Mouse (Mus musculus): ENCODE measurements around the gene Chd4. TPM values are rescaled to one million over a fixed set of nuclear protein-coding genes. Genes with fewer than 3 reads are reported as not detected.

Gene Chd4
- 173 and 193 TPM in 2 replicates for total RNA-seq (2012; rRNA removed)
- 100 to 1,000 TPM in 1 of 2 experiments, 10 to 100 TPM in 1; 93.0 to 232 TPM for polyA plus RNA-seq (2012; ENCODE audit: insufficient read depth in 1 of 2, insufficient read length in 2 of 2, low read depth in 1 of 2, low replicate concordance in 2 of 2, missing spikeins in 1 of 2)

DNA sequence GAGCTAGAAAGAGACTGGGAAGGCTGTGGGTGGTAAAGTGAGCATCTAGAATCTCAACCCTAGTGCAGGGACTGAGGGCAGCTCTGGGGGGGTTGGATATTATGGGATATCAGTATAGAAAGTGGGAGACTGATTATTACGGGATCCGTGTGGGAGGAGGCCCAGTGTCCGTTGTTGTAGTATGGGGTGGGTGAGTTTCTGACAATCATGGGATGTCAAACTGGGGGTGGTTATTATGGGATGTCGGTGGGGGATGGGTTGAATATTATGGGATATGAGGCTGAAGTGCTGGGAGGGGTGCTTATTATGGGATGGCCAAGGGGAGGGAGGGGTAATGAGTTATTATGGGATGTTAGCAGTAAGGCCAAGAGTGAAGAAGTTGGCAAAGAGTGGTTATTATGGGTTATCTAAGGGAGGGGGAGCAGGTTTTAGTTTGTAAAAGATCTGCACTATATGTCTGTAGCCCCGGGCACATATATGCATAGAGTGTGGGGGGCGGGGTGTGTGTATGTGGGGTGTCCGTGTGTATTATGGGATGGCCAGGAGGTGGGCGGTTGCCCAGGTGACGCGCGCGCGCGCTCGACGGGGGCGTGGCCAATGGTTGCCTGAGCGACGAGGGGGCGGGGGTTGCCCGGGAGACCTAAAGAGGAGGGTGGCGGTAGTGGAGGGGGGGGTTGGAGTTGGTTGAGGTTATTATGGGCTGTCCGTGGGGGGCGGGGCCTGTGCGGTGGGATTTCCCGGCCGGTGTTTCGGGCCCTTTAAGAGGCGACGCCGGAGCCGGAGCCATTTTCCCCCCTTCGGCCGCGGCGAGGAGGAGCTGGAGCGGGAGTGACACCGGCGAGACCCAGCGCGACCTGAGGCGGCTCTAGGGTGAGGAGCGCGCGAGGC is at the start of gene Chd4:
Gene Chd4 (plus strand): TSS at position 591 of the 888 bp plus-strand sequence.
- peak within 1 kb of the TSS; percentile 89 for H3K27ac ChIP-seq (ENCODE audit: control insufficient read depth, low read depth, low read length)
- no peaks in the 10 kb centered on the region for H3K9me3 ChIP-seq (replicated peaks; ENCODE audit: insufficient read depth, low read length)
- H3K4me3 ChIP-seq (ENCODE audit: control insufficient read depth in 1 of 2, insufficient read depth in 1 of 2, low read depth in 2 of 2, low read length in 2 of 2): peak within 1 kb of the TSS; percentile 84 to 90
- peaks cover 37% of the 10 kb centered on the region for H3K79me2 ChIP-seq (ENCODE audit: control insufficient read depth, insufficient read depth, low read length, poor library complexity)
- H3K9ac ChIP-seq (ENCODE audit: control insufficient read depth, low read depth, low read length, poor library complexity, severe bottlenecking): peak within 1 kb of the TSS; percentile 98
- no peaks in the 10 kb centered on the region for H3K27me3 ChIP-seq (ENCODE audit: control insufficient read depth in 1 of 2, insufficient read depth in 2 of 2, low read length in 2 of 2)
- H3K36me3 ChIP-seq (ENCODE audit: control insufficient read depth in 1 of 2, insufficient read depth in 2 of 2, low read length in 2 of 2): peaks cover 10 to 30% of the 10 kb centered on the region in 2 experiments
- peak; percentile 97 for DNase-seq (ENCODE audit: low read depth, low spot score)
- H3K4me1 ChIP-seq (ENCODE audit: control insufficient read depth in 1 of 2, insufficient read depth in 2 of 2, low read length in 2 of 2): peaks cover 9 to 34% of the 10 kb centered on the region in 2 experiments
- TF ChIP-seq BHLHE40 (IDR thresholded peaks at IDR 0.05; ENCODE audit: borderline replicate concordance, low read depth, low read length) (no peak), ELF1 (IDR thresholded peaks at IDR 0.05; ENCODE audit: low read depth, low read length) (peak; percentile 91), JUND (IDR thresholded peaks at IDR 0.05; ENCODE audit: low read depth, low read length) (no peak), GABPA (IDR thresholded peaks at IDR 0.05; ENCODE audit: low read depth, low read length) (no peak), HCFC1 (IDR thresholded peaks at IDR 0.05; ENCODE audit: low read depth, low read length) (peak; percentile 53), POLR2AphosphoS5 (IDR thresholded peaks at IDR 0.05; ENCODE audit: borderline replicate concordance, low read depth, low read length) (peak; percentile 69; the same call in 1 of the 2 replicates), SIN3A (IDR thresholded peaks at IDR 0.05; ENCODE audit: low read length) (peak; percentile 56), TBP (IDR thresholded peaks at IDR 0.05; ENCODE audit: low read depth, low read length) (peak; percentile 61; the same call in 1 of the 2 replicates), EP300 (IDR thresholded peaks at IDR 0.05; ENCODE audit: low read depth in 1 of 2, low read length in 2 of 2) (peak in 1 of 2 experiments; percentile 50; a peak in 2 of 4 replicates), KAT2A (conservative IDR thresholded peaks at IDR 0.05; ENCODE audit: low read depth, low read length) (no peak), ZNF384 (IDR thresholded peaks at IDR 0.05; ENCODE audit: low read depth, low read length) (no peak), MYC (IDR thresholded peaks at IDR 0.05; ENCODE audit: low read depth, low read length) (no peak), USF1 (IDR thresholded peaks at IDR 0.05; ENCODE audit: low read depth, low read length) (no peak), MAFK (IDR thresholded peaks at IDR 0.05; ENCODE audit: borderline replicate concordance, low read depth, low read length) (no peak), MYB (IDR thresholded peaks at IDR 0.05; ENCODE audit: low read depth, low read length) (no peak), MAZ (IDR thresholded peaks at IDR 0.05; ENCODE audit: low read depth, low read length) (peak; percentile 74; the same call in 1 of the 2 replicates), CTCF (IDR thresholded peaks at IDR 0.05 in 2 of 3, conservative IDR thresholded peaks at IDR 0.05 in 1 of 3; ENCODE audit: control insufficient read depth in 1 of 3, insufficient read depth in 1 of 3, low read depth in 2 of 3, low read length in 3 of 3, poor library complexity in 1 of 3, severe bottlenecking in 1 of 3) (no peak), SMC3 (IDR thresholded peaks at IDR 0.05; ENCODE audit: low read depth, low read length) (no peak), USF2 (IDR thresholded peaks at IDR 0.05; ENCODE audit: borderline replicate concordance in 1 of 2, insufficient read depth in 1 of 2, low read depth in 1 of 2, low read length in 2 of 2) (no peak), ZC3H11A (IDR thresholded peaks at IDR 0.05; ENCODE audit: low read depth, low read length) (no peak), RCOR1 (IDR thresholded peaks at IDR 0.05; ENCODE audit: low read depth, low read length) (no peak), MAX (IDR thresholded peaks at IDR 0.05; ENCODE audit: low read length) (no peak), GATA1 (IDR thresholded peaks at IDR 0.05; ENCODE audit: low read depth, low read length) (no peak), POLR2A (IDR thresholded peaks at IDR 0.05; ENCODE audit: control insufficient read depth in 1 of 2, insufficient read depth in 1 of 2, low read depth in 1 of 2, low read length in 2 of 2, poor library complexity in 1 of 2) (peak; percentile 66 to 87; a peak in 3 of 4 replicates), UBTF (IDR thresholded peaks at IDR 0.05; ENCODE audit: borderline replicate concordance, insufficient read depth, low read depth, low read length) (no peak), MXI1 (IDR thresholded peaks at IDR 0.05; ENCODE audit: low read depth, low read length) (peak; percentile 58; the same call in 1 of the 2 replicates), NRF1 (IDR thresholded peaks at IDR 0.05; ENCODE audit: insufficient read depth, low read depth, low read length, poor library complexity, severe bottlenecking) (peak; percentile 58), E2F4 (IDR thresholded peaks at IDR 0.05; ENCODE audit: borderline replicate concordance, low read depth, low read length) (peak; percentile 40; the same call in 1 of the 2 replicates), NELFE (IDR thresholded peaks at IDR 0.05; ENCODE audit: low read depth, low read length) (peak; percentile 86), TAL1 (IDR thresholded peaks at IDR 0.05; ENCODE audit: low read length) (no peak), ZKSCAN1 (IDR thresholded peaks at IDR 0.05; ENCODE audit: low read depth, low read length) (no peak), RAD21 (IDR thresholded peaks at IDR 0.05; ENCODE audit: low read depth, low read length) (no peak), MEF2A (IDR thresholded peaks at IDR 0.05; ENCODE audit: extremely low read depth, insufficient replicate concordance, low read depth, low read length, poor library complexity, severe bottlenecking) (no peak), ZMIZ1 (IDR thresholded peaks at IDR 0.05; ENCODE audit: low read depth, low read length) (no peak)
